Mouse (Mus musculus) T-cell, adult 2 months (primary cell): ENCODE measurements at regions not wholly inside any gene's neighbourhood (a gene's known extent, or its start where the extent isn't known, plus 50 kb on each side); places are given as distances from the start of the nearest gene placed in this dataset.
"Not testable (repeated sequence)": the region's sequence is repeated elsewhere in the genome, so short reads cannot be mapped to it uniquely, and the experiment has no call there.

Experiments
- DNase-seq: peaks from one replicate; pipeline ENCODE4 v3.0.0; 2022; ENCODE audit warnings: low spot score

DNA sequence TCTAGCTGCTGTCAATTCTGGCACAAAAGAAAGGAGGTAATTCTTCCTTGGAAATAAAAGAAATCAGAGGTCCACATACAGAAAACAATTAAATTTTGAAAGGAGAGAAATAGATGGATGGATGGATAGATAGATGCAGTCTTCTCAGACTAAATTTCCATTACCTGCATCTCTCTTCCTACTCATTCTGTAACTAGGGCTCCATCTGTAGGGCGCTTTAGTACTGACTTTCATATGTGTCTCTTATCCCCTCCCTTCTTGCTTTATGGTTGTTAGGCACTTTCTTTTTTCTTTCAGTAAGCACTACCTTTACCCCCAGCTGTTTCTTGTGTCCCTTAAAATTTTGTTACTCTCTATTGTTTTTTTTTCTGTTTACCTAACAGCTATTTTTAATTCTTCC lies 72.9 kb upstream of the Olfr1324 start:
- no peak for DNase-seq

DNA sequence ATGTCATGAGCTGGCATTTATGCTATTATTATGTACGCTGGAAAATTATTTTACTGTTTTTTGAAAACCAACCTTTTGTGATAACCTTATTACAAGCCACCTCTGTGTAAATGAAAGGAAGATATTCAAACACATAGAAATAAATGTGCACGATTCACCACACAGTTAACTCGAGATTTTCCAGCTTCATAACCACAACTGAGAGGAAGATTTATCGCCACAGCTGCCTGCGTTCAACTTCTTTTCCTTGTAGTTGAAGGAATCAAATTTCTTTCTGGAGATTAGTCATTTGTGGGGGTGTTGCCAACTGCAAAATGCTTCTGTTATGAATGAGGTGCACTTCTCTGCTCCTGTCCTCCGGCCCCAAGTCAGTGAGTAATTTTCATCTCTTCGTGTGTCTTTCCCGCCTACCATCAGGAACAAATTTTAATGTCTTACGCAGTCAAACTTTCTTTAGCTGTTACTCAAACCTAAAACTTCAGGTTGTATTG lies 62.2 kb upstream of the Olfr1324 start:
- DNase-seq, result not testable (repeated sequence)
